Mouse (Mus musculus) liver, postnatal 0 days (tissue): ENCODE measurements around the gene Camkmt. TPM values are rescaled to one million over a fixed set of nuclear protein-coding genes. Genes with fewer than 3 reads are reported as not detected.

Experiments used
- ATAC-seq: fragments of 200-750 bp; cut with Nextera tagmentation; 2 replicates; pipeline ENCODE4 v1.8.0; 2017; ENCODE audit warnings: mild to moderate bottlenecking, moderate library complexity
- DNase-seq: peaks from one replicate; pipeline ENCODE4 v3.0.0-alpha.2; 2016
- H3K27ac ChIP-seq: fragments of 300-500 bp; sonication (generic); 2 replicates; pipeline ENCODE4 v1.5.1; 2014; ENCODE audit warnings: antibody characterized with exemption, moderate library complexity, mild to moderate bottlenecking, low read depth
- H3K27me3 ChIP-seq: fragments of 300-500 bp; sonication (generic); 2 replicates; pipeline ENCODE4 v1.6.1; 2014; ENCODE audit warnings: low read length, control low read depth, mixed read lengths; ENCODE audit not compliant: insufficient read depth
- H3K36me3 ChIP-seq: fragments of 300-500 bp; sonication (generic); replicated peaks from 2 replicates; pipeline ENCODE4 v1.6.1; 2014; ENCODE audit warnings: mild to moderate bottlenecking, control low read depth, low read length, moderate library complexity, mixed read lengths; ENCODE audit not compliant: insufficient read depth
- H3K4me1 ChIP-seq: fragments of 300-500 bp; sonication (generic); 2 replicates; pipeline ENCODE4 v1.6.1; 2014; ENCODE audit warnings: antibody characterized with exemption, mild to moderate bottlenecking, control low read depth; ENCODE audit not compliant: insufficient read depth
- H3K4me2 ChIP-seq: fragments of 300-500 bp; sonication (generic); 2 replicates; pipeline ENCODE4 v1.6.1; 2014; ENCODE audit warnings: low read depth, mild to moderate bottlenecking, low read length, moderate library complexity, mixed read lengths
- H3K4me3 ChIP-seq: fragments of 300-500 bp; sonication (generic); 2 replicates; pipeline ENCODE4 v1.5.1; 2014; ENCODE audit warnings: low read depth, low read length
- H3K9ac ChIP-seq: fragments of 300-500 bp; sonication (generic); replicated peaks from 2 replicates; pipeline ENCODE4 v1.6.1; 2014; ENCODE audit warnings: mild to moderate bottlenecking, moderate library complexity
- H3K9me3 ChIP-seq: fragments of 300-500 bp; sonication (generic); 2 replicates; pipeline ENCODE4 v1.6.1; 2016; ENCODE audit warnings: mild to moderate bottlenecking, control low read depth, low read length, mixed read lengths
- CTCF ChIP-seq: sonication (generic); IDR thresholded peaks from 2 replicates; pipeline ENCODE4 v1.5.1; 2016; ENCODE audit warnings: antibody characterized with exemption, low read depth
- EP300 ChIP-seq: IDR thresholded peaks from 2 replicates; pipeline ENCODE4 v1.6.1; 2016; ENCODE audit warnings: antibody characterized with exemption, low read depth, mild to moderate bottlenecking
- WGBS: fragments of 180-500 bp; shearing (Covaris S2); extraction: QIAGEN DNeasy Blood & Tissue Kit; methylation state at CpG from one replicate; pipeline ENCODE4 v1.1.7; 2014; ENCODE audit not compliant: insufficient replicate concordance; 5-methylcytosine and 5-hydroxymethylcytosine counted together
- polyA plus RNA-seq: library from polyadenylated mRNA; unstranded; fragments of >200 nt; fragmentation: Nextera tagmentation; extraction: Ambion mirVana; gene quantifications from 2 replicates; pipeline ENCODE4 v1.2.1, GENCODE M21; 2015

Camkmt gene
- polyA plus RNA-seq, 1 experiment from 2014 or later, result 1.4 TPM

DNA sequence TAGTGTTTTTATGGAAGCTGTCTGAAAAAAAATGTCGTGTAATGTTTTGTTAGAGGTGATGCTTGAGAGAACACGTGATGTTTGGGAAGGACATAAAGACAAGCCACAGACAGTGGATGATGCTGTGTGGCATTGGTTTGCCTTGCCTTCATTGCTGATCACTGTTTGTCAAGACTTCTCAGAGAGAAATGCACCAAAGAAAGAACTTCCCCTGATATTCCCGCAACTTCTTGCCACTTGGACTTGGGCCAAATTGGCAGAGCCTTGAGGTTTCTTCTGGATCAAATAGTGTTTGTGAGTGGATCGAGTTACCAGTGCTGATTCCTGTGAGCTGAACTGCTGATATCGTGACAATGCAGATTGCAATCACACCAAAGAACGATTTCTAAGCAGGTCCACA lies 405.5 kb downstream of the Camkmt start:
- H3K27me3 ChIP-seq, result peaks cover 4% of the 10 kb centered on the region; the same call in 1 of the 2 replicates
- no peak overlapping the region for H3K4me3 ChIP-seq
- 77% methylated on average over 6 of the region's 6 CpGs for WGBS
- TF ChIP-seq CTCF, result no peak
- no peak for TF ChIP-seq EP300
- no peak for DNase-seq
- ATAC-seq, result no peak
- H3K9me3 ChIP-seq, result 0 out of 2 replicates have a peak, but pooled peaks cover 4% of the 10 kb centered on the region
- no peak overlapping the region for H3K27ac ChIP-seq
- no peaks in the 10 kb centered on the region for H3K36me3 ChIP-seq
- H3K4me2 ChIP-seq, result no peak overlapping the region
- H3K9ac ChIP-seq, result no peak overlapping the region
- H3K4me1 ChIP-seq, result no peaks in the 10 kb centered on the region

DNA sequence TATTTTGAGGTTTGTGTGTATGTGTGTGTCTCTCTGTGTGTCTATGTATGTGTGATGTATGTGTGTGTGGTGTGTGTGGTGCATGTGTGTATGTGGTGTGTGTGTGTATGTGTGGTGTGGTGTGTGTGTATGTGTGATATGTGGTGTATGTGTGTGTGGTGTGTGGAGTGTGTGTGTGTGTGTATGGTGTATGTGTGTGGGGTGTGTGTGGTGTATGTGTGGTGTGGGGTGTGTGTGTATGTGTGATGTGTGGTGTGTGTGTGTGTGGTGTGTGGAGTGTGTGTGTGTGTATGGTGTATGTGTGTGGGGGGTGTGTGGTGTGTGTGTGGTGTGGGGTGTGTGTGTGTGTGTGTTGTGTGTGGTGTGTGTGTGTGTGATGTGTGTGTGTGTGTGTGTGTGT lies 414.5 kb downstream of the Camkmt start:
- Histone ChIP-seq H3K27ac (no peak overlapping the region), H3K9me3 (no peaks in the 10 kb centered on the region), H3K4me2 (no peak overlapping the region), H3K4me3 (no peak overlapping the region), H3K4me1 (no peaks in the 10 kb centered on the region), H3K27me3 (no peaks in the 10 kb centered on the region), H3K36me3 (no peaks in the 10 kb centered on the region), H3K9ac (no peak overlapping the region)
- no peak for ATAC-seq
- DNase-seq, result no peak
- no peak for TF ChIP-seq EP300
- TF ChIP-seq CTCF, result no peak

DNA sequence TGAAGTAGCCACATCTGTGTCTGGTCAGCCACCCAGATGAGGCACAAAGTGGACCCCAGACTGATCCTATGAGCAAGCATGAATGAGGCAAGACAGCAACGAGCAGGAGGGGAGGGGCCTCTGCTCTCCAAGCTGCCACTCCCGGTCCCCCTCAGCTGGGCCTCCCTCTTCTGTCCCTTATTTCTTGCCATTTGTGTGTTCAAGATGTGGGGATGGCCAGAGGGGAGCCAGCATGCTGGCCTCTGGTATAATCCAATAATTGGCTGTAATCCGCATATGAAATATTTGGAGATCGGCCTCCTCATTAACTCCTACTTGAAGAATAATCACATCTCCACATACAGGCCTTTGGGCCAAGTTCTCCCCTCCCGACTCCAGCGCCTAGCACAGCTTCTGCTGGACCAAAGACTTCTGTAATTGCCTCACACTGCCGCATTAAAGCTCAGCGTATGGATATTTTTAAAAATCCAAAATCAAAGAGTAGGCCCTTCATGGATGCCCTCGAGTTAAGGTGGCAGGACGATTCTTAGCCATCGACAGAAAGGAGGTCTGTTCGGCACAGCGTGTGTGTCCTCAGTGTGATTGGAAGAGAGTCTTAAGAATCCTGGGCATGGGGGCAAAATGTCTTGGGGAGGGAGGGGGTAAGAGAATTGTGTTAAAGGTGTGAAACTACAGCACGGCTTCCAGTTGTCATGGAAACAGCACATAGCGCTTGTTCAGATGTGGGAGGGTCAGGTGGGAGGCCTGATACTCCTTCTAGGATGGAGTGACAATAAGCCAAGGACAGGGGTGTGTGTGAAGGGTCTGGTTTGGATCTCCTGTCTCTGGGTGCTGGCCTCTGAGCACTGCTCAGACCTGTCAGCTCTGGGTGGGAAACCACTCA lies 416.1 kb downstream of the Camkmt start:
- TF ChIP-seq CTCF, result no peak
- TF ChIP-seq EP300, result no peak
- ATAC-seq, result no peak
- Histone ChIP-seq H3K36me3 (no peaks in the 10 kb centered on the region), H3K27me3 (no peaks in the 10 kb centered on the region), H3K4me2 (no peak overlapping the region), H3K4me3 (no peak overlapping the region), H3K4me1 (no peaks in the 10 kb centered on the region), H3K9me3 (no peaks in the 10 kb centered on the region), H3K9ac (no peak overlapping the region), H3K27ac (no peak overlapping the region)
- WGBS, result 78% methylated on average over 15 of the region's 15 CpGs
- no peak for DNase-seq

DNA sequence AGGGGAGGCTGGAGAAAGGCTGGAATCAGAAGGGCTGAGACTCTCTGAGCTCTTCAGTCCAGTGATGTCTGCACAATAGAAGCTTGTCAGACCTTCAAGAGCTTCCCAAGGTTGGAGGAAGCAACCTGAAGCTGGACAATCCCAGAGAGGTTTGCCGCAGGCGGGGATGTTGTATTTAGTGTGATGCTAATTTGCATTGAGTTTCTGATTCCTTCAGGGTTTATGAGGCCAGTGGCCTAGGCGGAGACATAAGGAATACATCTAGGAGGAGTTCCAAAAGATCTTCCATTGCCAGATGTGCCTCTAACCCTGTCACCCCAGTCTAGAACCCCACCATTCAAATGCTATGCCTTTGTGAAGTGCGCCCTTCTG lies 416.7 kb downstream of the Camkmt start:
- no peak overlapping the region for H3K4me3 ChIP-seq
- no peak overlapping the region for H3K9ac ChIP-seq
- no peak for ATAC-seq
- no peaks in the 10 kb centered on the region for H3K4me1 ChIP-seq
- H3K36me3 ChIP-seq, result no peaks in the 10 kb centered on the region
- H3K9me3 ChIP-seq, result no peaks in the 10 kb centered on the region
- H3K27ac ChIP-seq, result no peak overlapping the region
- TF ChIP-seq EP300 (no peak), CTCF (no peak)
- H3K27me3 ChIP-seq, result no peaks in the 10 kb centered on the region
- H3K4me2 ChIP-seq, result no peak overlapping the region
- WGBS, result 82% methylated on average over 4 of the region's 4 CpGs
- DNase-seq, result no peak

Other genes starting within 250 kb of the Camkmt start
- gene Ppm1b, start 133.8 kb upstream of the Camkmt start, polyA plus RNA-seq, result 41.6 and 46.3 TPM in 2 replicates
- gene Slc3a1, start 62.2 kb upstream of the Camkmt start, polyA plus RNA-seq, result 7.8 and 8.9 TPM in 2 replicates
- gene Prepl, start 311 bp upstream of the Camkmt start, polyA plus RNA-seq, result 4.5 and 4.6 TPM in 2 replicates